Mouse (Mus musculus): ENCODE results near the gene C1ql3. TPM values are rescaled to one million over a fixed set of nuclear protein-coding genes. Genes with fewer than 3 reads are reported as not detected.

C1ql3 gene
- total and polyA plus RNA-seq, 3 experiments: 0.06 TPM; not detected in 2

DNA sequence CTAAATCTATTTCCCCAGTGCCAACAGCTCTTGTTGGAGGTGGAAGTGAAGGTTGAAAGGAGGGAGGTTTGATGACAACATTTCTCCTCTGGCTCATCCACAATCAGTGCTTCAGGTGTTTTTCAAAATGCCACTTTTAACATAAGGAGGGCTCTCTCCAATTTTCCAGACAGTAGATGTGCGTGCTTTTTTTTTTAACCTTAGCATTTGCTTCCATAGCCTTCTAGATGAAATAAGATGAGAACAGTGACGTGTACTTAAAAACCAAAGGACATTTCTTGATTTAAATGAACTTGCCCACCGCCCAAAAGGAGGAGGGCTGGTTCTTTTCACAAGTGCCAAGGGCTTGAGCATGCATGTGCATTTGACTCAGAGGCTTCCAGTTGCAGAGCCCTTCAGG lies 367 bp upstream of the C1ql3 start:
- no peak overlapping the region for H3K4me3 ChIP-seq (ENCODE audit: control insufficient read depth in 1 of 2, insufficient read depth in 1 of 2, low read depth in 2 of 2, low read length in 2 of 2)
- no peaks in the 10 kb centered on the region for H3K79me2 ChIP-seq (ENCODE audit: control insufficient read depth, insufficient read depth, low read length, poor library complexity)
- DNase-seq (ENCODE audit: low read depth, low spot score): no peak
- TF ChIP-seq RCOR1 (IDR thresholded peaks at IDR 0.05; ENCODE audit: low read depth, low read length) (no peak), MEF2A (IDR thresholded peaks at IDR 0.05; ENCODE audit: extremely low read depth, insufficient replicate concordance, low read depth, low read length, poor library complexity, severe bottlenecking) (no peak), MYB (IDR thresholded peaks at IDR 0.05; ENCODE audit: low read depth, low read length) (no peak), UBTF (IDR thresholded peaks at IDR 0.05; ENCODE audit: borderline replicate concordance, insufficient read depth, low read depth, low read length) (no peak), BHLHE40 (IDR thresholded peaks at IDR 0.05; ENCODE audit: borderline replicate concordance, low read depth, low read length) (no peak), ZC3H11A (IDR thresholded peaks at IDR 0.05; ENCODE audit: low read depth, low read length) (no peak)
- H3K36me3 ChIP-seq (ENCODE audit: control insufficient read depth in 1 of 2, insufficient read depth in 2 of 2, low read length in 2 of 2): no peaks in the 10 kb centered on the region
- H3K9ac ChIP-seq (ENCODE audit: control insufficient read depth, low read depth, low read length, poor library complexity, severe bottlenecking): no peak overlapping the region
- no peaks in the 10 kb centered on the region for H3K4me1 ChIP-seq (ENCODE audit: control insufficient read depth in 1 of 2, insufficient read depth in 2 of 2, low read length in 2 of 2)
- H3K9me3 ChIP-seq (replicated peaks; ENCODE audit: insufficient read depth, low read length): no peaks in the 10 kb centered on the region
- H3K27me3 ChIP-seq (ENCODE audit: control insufficient read depth in 1 of 2, insufficient read depth in 2 of 2, low read length in 2 of 2): no peaks in the 10 kb centered on the region
- no peak overlapping the region for H3K27ac ChIP-seq (ENCODE audit: control insufficient read depth, low read depth, low read length)

DNA sequence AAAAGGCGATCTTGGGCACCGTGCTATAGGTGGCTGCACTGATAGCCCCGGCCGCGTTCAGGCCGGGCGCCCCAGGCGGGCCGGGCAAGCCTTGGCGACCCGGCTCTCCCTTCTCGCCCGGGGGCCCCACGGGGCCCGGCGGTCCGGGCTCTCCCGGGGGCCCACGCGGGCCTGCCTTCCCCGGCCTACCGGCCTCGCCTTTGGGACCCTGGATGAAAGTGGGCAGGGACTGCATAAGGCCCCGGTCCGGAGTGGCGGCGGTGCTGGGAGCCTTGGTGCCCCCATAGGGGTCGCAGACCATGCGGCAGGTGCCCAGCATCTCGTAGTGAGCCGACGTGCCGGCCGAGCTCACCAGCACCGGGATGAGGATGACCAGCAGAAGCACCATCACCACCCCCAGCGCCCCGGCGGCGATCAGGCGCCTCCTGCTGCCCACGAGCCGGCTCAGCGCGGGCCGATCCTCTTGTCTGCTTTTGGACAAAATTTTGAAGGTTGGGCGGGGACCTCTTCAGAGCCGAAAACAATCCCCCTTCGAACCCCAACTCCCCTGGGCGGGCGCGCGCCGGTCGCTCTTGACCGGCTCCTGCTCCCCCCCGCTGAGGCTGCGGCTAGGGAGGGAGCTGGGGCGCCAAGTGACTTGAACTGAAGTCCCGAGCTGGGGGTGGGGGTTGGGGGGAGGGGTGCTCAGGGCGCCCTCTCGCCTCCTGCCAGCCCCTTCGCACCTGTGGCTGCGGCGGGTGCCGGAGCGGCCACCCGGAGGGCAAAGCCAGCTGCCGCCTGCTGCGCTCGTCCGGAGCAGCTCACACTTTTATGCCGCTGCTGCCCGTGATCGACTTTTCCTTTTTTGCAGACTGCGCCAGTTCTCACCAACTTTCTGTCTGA lies 905 bp downstream of the C1ql3 start:
- H3K4me1 ChIP-seq (ENCODE audit: control insufficient read depth in 1 of 2, insufficient read depth in 2 of 2, low read length in 2 of 2): no peaks in the 10 kb centered on the region
- H3K36me3 ChIP-seq (ENCODE audit: control insufficient read depth in 1 of 2, insufficient read depth in 2 of 2, low read length in 2 of 2): no peaks in the 10 kb centered on the region
- no peak for DNase-seq (ENCODE audit: low read depth, low spot score)
- H3K4me3 ChIP-seq (ENCODE audit: control insufficient read depth in 1 of 2, insufficient read depth in 1 of 2, low read depth in 2 of 2, low read length in 2 of 2): no peak overlapping the region
- no peak for TF ChIP-seq CHD1 (IDR thresholded peaks at IDR 0.05; ENCODE audit: low read depth, low read length)
- TF ChIP-seq POLR2AphosphoS2 (IDR thresholded peaks at IDR 0.05; ENCODE audit: low read length): no peak
- no peak for TF ChIP-seq ETS1 (IDR thresholded peaks at IDR 0.05; ENCODE audit: low read depth, low read length)
- TF ChIP-seq EP300 (IDR thresholded peaks at IDR 0.05; ENCODE audit: low read depth in 1 of 2, low read length in 2 of 2): no peak
- no peak for TF ChIP-seq HCFC1 (IDR thresholded peaks at IDR 0.05; ENCODE audit: low read depth, low read length)
- TF ChIP-seq ZC3H11A (IDR thresholded peaks at IDR 0.05; ENCODE audit: low read depth, low read length): no peak
- no peak for TF ChIP-seq TBP (IDR thresholded peaks at IDR 0.05; ENCODE audit: low read depth, low read length)
- TF ChIP-seq ZNF384 (IDR thresholded peaks at IDR 0.05; ENCODE audit: low read depth, low read length): no peak
- no peaks in the 10 kb centered on the region for H3K27me3 ChIP-seq (ENCODE audit: control insufficient read depth in 1 of 2, insufficient read depth in 2 of 2, low read length in 2 of 2)
- H3K27ac ChIP-seq (ENCODE audit: control insufficient read depth, low read depth, low read length): no peak overlapping the region
- no peaks in the 10 kb centered on the region for H3K9me3 ChIP-seq (replicated peaks; ENCODE audit: insufficient read depth, low read length)
- no peaks in the 10 kb centered on the region for H3K79me2 ChIP-seq (ENCODE audit: control insufficient read depth, insufficient read depth, low read length, poor library complexity)
- H3K9ac ChIP-seq (ENCODE audit: control insufficient read depth, low read depth, low read length, poor library complexity, severe bottlenecking): no peak overlapping the region
